Mouse (Mus musculus) bone marrow, adult 2 months (tissue): ENCODE results near the gene Cttnbp2.

Experiments used
- CTCF ChIP-seq: fragments of 200-500 bp; IDR thresholded peaks from 2 replicates; pipeline ENCODE4 v1.5.1; 2011; ENCODE audit warnings: low read length, control low read depth; ENCODE audit not compliant: control insufficient read depth, insufficient read depth
- POLR2A ChIP-seq: fragments of 200-500 bp; IDR thresholded peaks from 2 replicates; pipeline ENCODE4 v1.6.1; 2011; ENCODE audit warnings: low read depth, mild to moderate bottlenecking, control low read depth, low read length, borderline replicate concordance; ENCODE audit not compliant: control insufficient read depth

DNA sequence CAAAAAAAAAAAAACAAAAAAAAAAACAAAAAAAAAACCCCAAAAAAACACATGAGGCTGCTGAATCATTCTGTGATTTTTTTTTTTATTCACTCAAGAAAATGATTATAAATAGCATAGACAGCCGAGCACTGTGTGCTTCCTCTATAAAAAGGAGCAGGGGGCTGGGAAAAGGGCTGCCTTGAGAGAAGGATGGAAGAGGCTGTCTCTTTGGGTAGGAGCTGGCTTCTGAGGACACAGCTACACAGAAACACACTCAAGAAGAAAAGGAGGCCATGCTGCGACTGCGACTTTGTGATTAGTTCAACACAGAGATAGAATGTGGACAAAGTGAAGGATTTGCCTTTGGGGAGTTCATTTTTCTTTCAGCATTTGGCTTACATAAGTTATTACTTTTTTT, 90.3 kb downstream of the Cttnbp2 start:
- TF ChIP-seq CTCF (no peak), POLR2A (no peak)
